Comparison of ENCODE assay signal across 33 mouse cellular contexts in genomic region chr6:18076577-18076976, GRCm38 (mm10). TPM values are rescaled to one million over a fixed set of nuclear protein-coding genes. Genes with fewer than 3 reads are reported as not detected.
DNase-seq lines count a peak whose midpoint lies in the region; ATAC-seq lines count a peak whose summit lies in the region.
"Had no signal": no experiment of that assay in that cellular context is flagged by ENCODE, and none has a peak within 500 bp of the region (broad histone marks: within the 10 kb centered on the region; RNA-seq: fewer than 3 reads in every experiment).

No protein-coding gene starts in this region.

- no peak for DNase-seq in heart, embryonic 10.5 days (ENCODE audit: low spot score)
- DNase-seq in lung, adult 18-20 months = no peak
- DNase-seq in layer of hippocampus, adult 9-10 months (ENCODE audit: low spot score) = no peak
- DNase-seq in thymus, adult 18-20 months = no peak
- DNase-seq: adrenal gland, postnatal 10 days; cerebellum, adult 2 months; cerebellum, postnatal 25 days; heart, postnatal 14 days; kidney, adult 9 months; kidney, postnatal 14 days; layer of hippocampus, postnatal 36 days; liver, postnatal 0 days had no signal

- no peaks in the 10 kb centered on the region for H3K9me3 ChIP-seq in heart, embryonic 15.5 days (replicated peaks)
- H3K9me3 ChIP-seq in heart, embryonic 10.5 days = no peaks in the 10 kb centered on the region
- H3K9me3 ChIP-seq in lung, embryonic 16.5 days (ENCODE audit: control insufficient read depth, low read length) = no peaks in the 10 kb centered on the region
- H3K9me3 ChIP-seq: embryonic facial prominence, embryonic 15.5 days; hindbrain, embryonic 12.5 days; limb, embryonic 13.5 days; midbrain, embryonic 12.5 days; neural tube, embryonic 15.5 days; stomach, embryonic 15.5 days had no signal

- H3K9ac ChIP-seq in heart, embryonic 15.5 days = no peak overlapping the region
- H3K9ac ChIP-seq in lung, embryonic 16.5 days (ENCODE audit: low read length) = no peak overlapping the region
- H3K9ac ChIP-seq: embryonic facial prominence, embryonic 15.5 days; hindbrain, embryonic 12.5 days; limb, embryonic 13.5 days; liver, postnatal 0 days; midbrain, embryonic 12.5 days; neural tube, embryonic 15.5 days; stomach, embryonic 15.5 days had no signal

- H3K36me3 ChIP-seq in heart, embryonic 15.5 days = no peaks in the 10 kb centered on the region
- no peaks in the 10 kb centered on the region for H3K36me3 ChIP-seq in heart, embryonic 10.5 days
- H3K36me3 ChIP-seq in lung, embryonic 16.5 days (ENCODE audit: control insufficient read depth, insufficient read depth, low read length) = no peaks in the 10 kb centered on the region
- H3K36me3 ChIP-seq: embryonic facial prominence, embryonic 15.5 days; hindbrain, embryonic 12.5 days; limb, embryonic 13.5 days; midbrain, embryonic 12.5 days; neural tube, embryonic 15.5 days; stomach, embryonic 15.5 days had no signal

- no peak overlapping the region for H3K4me3 ChIP-seq in heart, embryonic 15.5 days
- no peak overlapping the region for H3K4me3 ChIP-seq in heart, embryonic 10.5 days
- no peak overlapping the region for H3K4me3 ChIP-seq in lung, embryonic 16.5 days (ENCODE audit: low read length)
- H3K4me3 ChIP-seq: embryonic facial prominence, embryonic 15.5 days; hindbrain, embryonic 12.5 days; layer of hippocampus, adult 2 months; limb, embryonic 13.5 days; midbrain, embryonic 12.5 days; neural tube, embryonic 15.5 days; stomach, embryonic 15.5 days had no signal

- H3K4me1 ChIP-seq in heart, embryonic 15.5 days (replicated peaks) = no peaks in the 10 kb centered on the region
- H3K4me1 ChIP-seq in heart, embryonic 10.5 days = no peaks in the 10 kb centered on the region
- peaks cover 8% of the 10 kb centered on the region for H3K4me1 ChIP-seq in lung, embryonic 16.5 days (replicated peaks; ENCODE audit: control insufficient read depth, insufficient read depth, low read length)
- H3K4me1 ChIP-seq: embryonic facial prominence, embryonic 15.5 days; hindbrain, embryonic 12.5 days; midbrain, embryonic 12.5 days; neural tube, embryonic 15.5 days; stomach, embryonic 15.5 days had no signal

- H3K4me2 ChIP-seq in heart, embryonic 15.5 days = no peak overlapping the region
- no peak overlapping the region for H3K4me2 ChIP-seq in lung, embryonic 16.5 days (ENCODE audit: low read depth, low read length)
- H3K4me2 ChIP-seq: embryonic facial prominence, embryonic 15.5 days; heart, embryonic 11.5 days; hindbrain, embryonic 12.5 days; limb, embryonic 13.5 days; midbrain, embryonic 12.5 days; neural tube, embryonic 15.5 days; stomach, embryonic 15.5 days had no signal

- no peak for ATAC-seq in heart, embryonic 15.5 days (replicated peaks; ENCODE audit: insufficient number of reproducible peaks, insufficient read depth, low FRiP score, low read depth)
- ATAC-seq in lung, embryonic 16.5 days (ENCODE audit: low read depth) = peak; percentile 94
- ATAC-seq in common myeloid progenitor, adult 5-6 weeks (replicated peaks; ENCODE audit: low read depth, poor library complexity, severe bottlenecking) = peak; percentile 39; the same call in 1 of the 2 replicates
- peak; percentile 48; the same call in 1 of the 2 replicates for ATAC-seq in megakaryocyte progenitor cell, adult 5-6 weeks (replicated peaks; ENCODE audit: poor library complexity)
- ATAC-seq: activated CD4-positive, CD25-positive, alpha-beta regulatory T cell, adult 4 months; forebrain, embryonic 14.5 days; liver, postnatal 0 days had no signal

- 32% methylated on average over 5 of the region's 5 CpGs for WGBS in heart, embryonic 15.5 days
- 46% methylated on average over 5 of the region's 5 CpGs for WGBS in heart, embryonic 10.5 days
- 16% methylated on average over 5 of the region's 5 CpGs for WGBS in lung, embryonic 16.5 days

- no peaks in the 10 kb centered on the region for H3K27me3 ChIP-seq in heart, embryonic 15.5 days
- no peaks in the 10 kb centered on the region for H3K27me3 ChIP-seq in heart, embryonic 10.5 days (ENCODE audit: insufficient read depth, poor library complexity, severe bottlenecking)
- H3K27me3 ChIP-seq in lung, embryonic 16.5 days (ENCODE audit: control insufficient read depth, insufficient read depth, low read depth, low read length) = no peaks in the 10 kb centered on the region
- H3K27me3 ChIP-seq: CH12.LX; embryonic facial prominence, embryonic 15.5 days; hindbrain, embryonic 12.5 days; limb, embryonic 13.5 days; midbrain, embryonic 12.5 days; neural tube, embryonic 15.5 days; stomach, embryonic 15.5 days had no signal

- peak overlapping the region; percentile 7 for H3K27ac ChIP-seq in heart, embryonic 15.5 days
- no peak overlapping the region for H3K27ac ChIP-seq in heart, embryonic 10.5 days
- peak overlapping the region; percentile 89 for H3K27ac ChIP-seq in lung, embryonic 16.5 days (ENCODE audit: low read length)
- H3K27ac ChIP-seq: embryonic facial prominence, embryonic 15.5 days; hindbrain, embryonic 12.5 days; layer of hippocampus, adult 2 months; limb, embryonic 13.5 days; midbrain, embryonic 12.5 days; neural tube, embryonic 15.5 days; stomach, embryonic 15.5 days had no signal

RNA-seq across cellular contexts. Expression of gene Asz1, which starts 32.3 kb away (rescaled TPM):
- 0.06 and 0.36 TPM in 2 replicates for polyA plus RNA-seq in heart, embryonic 15.5 days (2015; fragmentation: Nextera tagmentation; extraction: Ambion mirVana)
- polyA plus RNA-seq in heart, embryonic 10.5 days (2016; fragmentation: Nextera tagmentation; extraction: Ambion mirVana) = 0.26 TPM in 1 of 2 replicates, not detected in the other
- polyA plus RNA-seq in lung, embryonic 16.5 days (2015; fragmentation: Nextera tagmentation; extraction: Ambion mirVana) = 8.0 and 8.4 TPM in 2 replicates
- not detected in 2 replicates for total RNA-seq in common myeloid progenitor, adult 5-6 weeks (2017)
- total RNA-seq in megakaryocyte progenitor cell, adult 5-6 weeks (2015) = not detected in 2 replicates
- not detected in 2 replicates for total RNA-seq in megakaryocyte progenitor cell, adult 5-6 weeks (2017)
- total RNA-seq: adrenal gland, postnatal 10 days; CH12.LX; gastrocnemius, adult 8-10 months; heart, postnatal 14 days; layer of hippocampus, adult 2 months; layer of hippocampus, postnatal 36 days; left cerebral cortex, postnatal 14 days; megakaryocyte, adult 5-6 weeks; MEL had no signal
- polyA plus RNA-seq: activated CD4-positive, CD25-positive, alpha-beta regulatory T cell, adult 4 months; cerebellum, adult 2 months; embryonic facial prominence, embryonic 15.5 days; forebrain, embryonic 14.5 days; frontal cortex, adult 2 months; gonadal fat pad, adult 2 months; hindbrain, embryonic 12.5 days; limb, embryonic 13.5 days; liver, postnatal 0 days; midbrain, embryonic 12.5 days; neural tube, embryonic 15.5 days had no signal

RNA-seq across cellular contexts. Expression of gene Wnt2, which starts 46.2 kb away (rescaled TPM):
- 4.3 and 7.3 TPM in 2 replicates for polyA plus RNA-seq in heart, embryonic 15.5 days (2015; fragmentation: Nextera tagmentation; extraction: Ambion mirVana)
- polyA plus RNA-seq in heart, embryonic 10.5 days (2016; fragmentation: Nextera tagmentation; extraction: Ambion mirVana) = 15.4 and 40.3 TPM in 2 replicates
- 76.8 and 77.2 TPM in 2 replicates for polyA plus RNA-seq in lung, embryonic 16.5 days (2015; fragmentation: Nextera tagmentation; extraction: Ambion mirVana)
- not detected in 2 replicates for total RNA-seq in common myeloid progenitor, adult 5-6 weeks (2017)
- total RNA-seq in megakaryocyte progenitor cell, adult 5-6 weeks (2015) = not detected in 2 replicates
- not detected in 2 replicates for total RNA-seq in megakaryocyte progenitor cell, adult 5-6 weeks (2017)
- total RNA-seq: CH12.LX; megakaryocyte, adult 5-6 weeks; MEL had no signal
- polyA plus RNA-seq: activated CD4-positive, CD25-positive, alpha-beta regulatory T cell, adult 4 months; cerebellum, adult 2 months; forebrain, embryonic 14.5 days had no signal
